Mouse (Mus musculus) midbrain, postnatal 0 days (tissue): ENCODE data around the gene Katnal1. TPM values are rescaled to one million over a fixed set of nuclear protein-coding genes. Genes with fewer than 3 reads are reported as not detected.

ENCODE experiments used
- ATAC-seq: fragments of 200-750 bp; cut with Nextera tagmentation; 2 replicates; pipeline ENCODE4 v1.8.0; 2017; ENCODE audit warnings: moderate number of reproducible peaks, mild to moderate bottlenecking, moderate TSS enrichment, moderate library complexity; ENCODE audit not compliant: low FRiP score
- DNase-seq: peaks from one replicate; pipeline ENCODE4 v3.0.0-alpha.2; 2015; ENCODE audit warnings: low spot score
- H3K27ac ChIP-seq: fragments of 300-500 bp; sonication (generic); 2 replicates; pipeline ENCODE4 v1.5.1; 2014; ENCODE audit warnings: low read depth, mild to moderate bottlenecking, low read length, mixed read lengths
- H3K27me3 ChIP-seq: fragments of 300-500 bp; sonication (generic); 2 replicates; pipeline ENCODE4 v1.6.1; 2014; ENCODE audit warnings: low read length, control low read depth, mixed read lengths; ENCODE audit not compliant: insufficient read depth
- H3K36me3 ChIP-seq: fragments of 300-500 bp; sonication (generic); 2 replicates; pipeline ENCODE4 v1.6.1; 2014; ENCODE audit warnings: low read length, control low read depth, mixed read lengths; ENCODE audit not compliant: insufficient read depth
- H3K4me1 ChIP-seq: fragments of 300-500 bp; sonication (generic); 2 replicates; pipeline ENCODE4 v1.6.1; 2014; ENCODE audit warnings: mild to moderate bottlenecking, control low read depth, antibody characterized with exemption, low read length, mixed read lengths; ENCODE audit not compliant: insufficient read depth
- H3K4me2 ChIP-seq: fragments of 300-500 bp; sonication (generic); 2 replicates; pipeline ENCODE4 v1.6.1; 2014; ENCODE audit warnings: low read depth, mild to moderate bottlenecking, low read length, mixed read lengths; ENCODE audit not compliant: poor library complexity, severe bottlenecking
- H3K4me3 ChIP-seq: fragments of 300-500 bp; sonication (generic); 2 replicates; pipeline ENCODE4 v1.5.1; 2014; ENCODE audit warnings: low read depth, mild to moderate bottlenecking, low read length, moderate library complexity
- H3K9ac ChIP-seq: fragments of 300-500 bp; sonication (generic); replicated peaks from 2 replicates; pipeline ENCODE4 v1.6.1; 2014; ENCODE audit warnings: mild to moderate bottlenecking, low read length, moderate library complexity, mixed read lengths; ENCODE audit not compliant: poor library complexity, severe bottlenecking
- H3K9me3 ChIP-seq: fragments of 300-500 bp; sonication (generic); 2 replicates; pipeline ENCODE4 v1.6.1; 2016; ENCODE audit warnings: low read length, control low read depth
- CTCF ChIP-seq: IDR thresholded peaks from 2 replicates; pipeline ENCODE4 v1.5.1; 2016; ENCODE audit warnings: antibody characterized with exemption, mild to moderate bottlenecking
- WGBS: fragments of 180-500 bp; shearing (Covaris S2); extraction: QIAGEN DNeasy Blood & Tissue Kit; methylation state at CpG from one replicate; pipeline ENCODE4 v1.1.7; 2014; 5-methylcytosine and 5-hydroxymethylcytosine counted together
- polyA plus RNA-seq: library from polyadenylated mRNA; unstranded; fragments of >200 nt; fragmentation: Nextera tagmentation; extraction: Ambion mirVana; gene quantifications from 2 replicates; pipeline ENCODE4 v1.2.1, GENCODE M21; 2015
- total RNA-seq: library from RNA; depleted of rRNA; stranded (reverse); fragments of >200 nt; gene quantifications from 2 replicates; pipeline ENCODE4 v1.2.3, GENCODE M21; 2014; rRNA removed

The Katnal1 gene
- total RNA-seq: 38.0 and 51.1 TPM in 2 replicates
- 23.6 and 31.4 TPM in 2 replicates for polyA plus RNA-seq

DNA sequence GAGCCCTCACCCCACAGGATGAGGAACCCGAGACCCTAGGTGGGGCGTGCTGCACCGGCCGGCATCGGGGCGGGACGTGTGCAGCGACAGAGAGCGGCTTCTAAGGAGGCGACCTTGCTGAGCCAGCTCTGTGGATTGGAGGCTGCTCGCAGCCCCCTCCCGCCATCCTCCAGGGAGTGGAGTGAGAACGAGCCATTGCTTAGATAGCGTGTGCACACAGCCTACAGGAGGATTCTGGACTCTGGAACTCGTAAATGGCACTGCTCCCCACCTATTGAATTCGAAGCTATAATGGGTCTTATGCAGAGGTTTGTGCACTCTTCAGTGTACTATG is at the start of gene Katnal1:
TSS of gene Katnal1 (minus strand) at position 205 of the 334 bp plus-strand sequence.
- Histone ChIP-seq H3K27me3 (no peaks in the 10 kb centered on the region), H3K27ac (peak within 1 kb of the TSS; percentile 99), H3K9ac (peak within 1 kb of the TSS; percentile 87), H3K4me2 (peak within 1 kb of the TSS; percentile 52), H3K4me3 (peak within 1 kb of the TSS; percentile 74), H3K9me3 (no peaks in the 10 kb centered on the region), H3K36me3 (0 out of 2 replicates have a peak, but pooled peaks cover 3% of the 10 kb centered on the region), H3K4me1 (no peaks in the 10 kb centered on the region)
- 0 out of 2 replicates have a peak, but pooled peaks have one; percentile 1 for TF ChIP-seq CTCF
- DNase-seq (no peak), ATAC-seq (no peak; the same call in 1 of the 2 replicates)
- under 1% methylated on average over 16 of the region's 16 CpGs for WGBS

DNA sequence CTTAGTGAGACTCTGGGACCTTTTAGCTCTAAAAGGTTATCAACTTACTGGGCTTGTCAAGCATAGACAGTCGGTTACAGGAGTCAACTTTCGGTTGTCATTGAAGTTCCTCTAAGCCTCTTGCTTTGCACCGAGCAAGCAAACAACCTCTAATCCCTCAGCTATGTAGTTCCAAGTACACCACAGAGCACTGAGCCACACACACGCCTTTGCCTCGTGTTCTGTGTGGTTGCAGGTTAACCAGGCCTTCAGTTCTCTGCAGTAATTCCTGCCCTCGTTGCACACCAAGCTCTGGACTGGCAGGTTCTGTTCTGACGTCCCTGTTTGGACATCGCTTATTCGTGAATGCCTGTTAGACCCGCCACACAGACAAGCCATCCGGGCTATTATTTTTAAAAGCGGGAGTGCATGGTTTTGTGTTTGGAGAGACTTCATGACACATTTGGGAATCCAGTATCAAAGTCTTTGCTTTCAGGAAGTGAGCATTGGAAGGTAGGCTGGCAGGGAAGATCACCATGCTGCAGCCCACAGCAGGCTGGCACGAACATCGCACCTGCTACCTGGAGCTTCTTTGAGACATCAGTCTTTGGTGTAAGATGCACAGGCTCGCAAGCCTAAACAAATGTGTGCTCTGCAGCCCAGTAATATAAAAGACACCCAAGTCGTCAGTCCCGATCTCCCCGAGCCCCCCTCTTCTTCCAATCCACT is 49.5 kb upstream of the Katnal1 start:
- no peaks in the 10 kb centered on the region; the same call in 1 of the 2 replicates for H3K4me1 ChIP-seq
- DNase-seq (no peak), ATAC-seq (no peak)
- 62% methylated on average over 18 of the region's 18 CpGs for WGBS
- TF ChIP-seq CTCF: no peak
- H3K9ac ChIP-seq: no peak overlapping the region
- no peaks in the 10 kb centered on the region for H3K36me3 ChIP-seq
- H3K27ac ChIP-seq: no peak overlapping the region
- no peak overlapping the region for H3K4me3 ChIP-seq
- H3K27me3 ChIP-seq: no peaks in the 10 kb centered on the region
- no peak overlapping the region for H3K4me2 ChIP-seq
- no peaks in the 10 kb centered on the region for H3K9me3 ChIP-seq

DNA sequence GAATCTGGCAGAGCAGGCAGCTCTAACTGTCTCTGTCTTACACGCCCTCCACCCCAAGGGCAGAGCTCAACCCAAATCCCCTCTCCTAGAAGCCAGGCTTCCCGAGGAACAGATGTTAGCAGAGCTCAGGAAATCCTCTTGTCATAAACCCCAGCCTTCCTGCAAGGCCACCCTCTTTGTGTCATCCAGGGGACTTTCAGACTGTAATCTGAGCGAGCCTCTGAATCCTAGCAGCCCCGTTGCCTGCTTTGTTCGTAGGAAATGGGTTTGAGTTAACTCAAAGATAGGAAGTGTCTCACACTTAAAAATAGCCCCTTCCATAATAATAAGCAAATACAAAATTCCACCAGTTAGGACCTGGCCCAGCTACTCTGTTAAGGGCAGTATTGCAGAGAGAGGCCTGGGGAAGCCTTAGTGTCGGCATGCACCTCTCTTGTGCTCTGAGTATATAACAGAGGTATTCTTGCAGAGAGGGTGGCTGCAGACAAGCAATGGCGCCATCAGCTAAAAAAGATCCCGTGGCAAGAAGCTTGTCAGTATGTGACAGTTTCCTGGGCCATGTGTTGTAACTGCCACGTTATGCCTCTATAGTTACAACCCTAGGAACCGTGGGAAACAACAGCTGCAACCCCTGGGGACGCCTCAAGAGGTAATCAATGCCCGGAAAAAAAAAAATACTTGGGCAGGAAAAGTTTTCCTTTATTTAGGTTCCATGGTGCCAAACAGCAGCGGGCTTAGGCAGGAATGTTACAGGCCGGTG is 48.8 kb upstream of the Katnal1 start:
- H3K4me2 ChIP-seq: no peak overlapping the region
- 0 out of 2 replicates have a peak overlapping the region, but pooled peaks have one; percentile 32 for H3K27ac ChIP-seq
- H3K9me3 ChIP-seq: no peaks in the 10 kb centered on the region
- no peak overlapping the region for H3K4me3 ChIP-seq
- H3K27me3 ChIP-seq: no peaks in the 10 kb centered on the region
- 30% methylated on average over 14 of the region's 14 CpGs for WGBS
- no peak for ATAC-seq
- no peak for TF ChIP-seq CTCF
- no peak overlapping the region for H3K9ac ChIP-seq
- DNase-seq: no peak
- no peaks in the 10 kb centered on the region for H3K36me3 ChIP-seq
- peaks cover 2% of the 10 kb centered on the region; the same call in 1 of the 2 replicates for H3K4me1 ChIP-seq

DNA sequence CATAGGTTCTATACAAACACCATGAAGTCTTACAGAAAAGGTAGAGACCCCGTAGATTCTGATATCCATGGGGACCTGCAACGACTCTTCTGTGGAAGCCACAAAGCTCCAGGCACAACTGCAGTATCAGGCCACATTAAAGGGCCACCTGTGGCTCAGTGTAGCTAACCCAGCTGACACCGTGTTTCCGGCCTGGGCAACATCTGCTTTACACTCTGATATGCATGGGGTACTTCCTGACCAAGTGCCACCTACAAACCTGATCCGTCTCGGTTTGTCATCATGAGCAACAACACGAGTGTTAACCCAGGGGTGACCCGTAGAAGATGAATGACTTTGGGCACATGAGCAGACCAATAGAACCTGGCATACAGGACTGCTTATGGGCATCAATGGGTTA is 47.8 kb upstream of the Katnal1 start:
- no peak overlapping the region for H3K27ac ChIP-seq
- 93% methylated on average over 8 of the region's 8 CpGs for WGBS
- no peaks in the 10 kb centered on the region for H3K27me3 ChIP-seq
- TF ChIP-seq CTCF: no peak
- ATAC-seq (no peak), DNase-seq (no peak)
- H3K9ac ChIP-seq: no peak overlapping the region
- peaks cover 2% of the 10 kb centered on the region; the same call in 1 of the 2 replicates for H3K4me1 ChIP-seq
- no peaks in the 10 kb centered on the region for H3K9me3 ChIP-seq
- H3K36me3 ChIP-seq: no peaks in the 10 kb centered on the region
- no peak overlapping the region for H3K4me2 ChIP-seq
- no peak overlapping the region for H3K4me3 ChIP-seq

DNA sequence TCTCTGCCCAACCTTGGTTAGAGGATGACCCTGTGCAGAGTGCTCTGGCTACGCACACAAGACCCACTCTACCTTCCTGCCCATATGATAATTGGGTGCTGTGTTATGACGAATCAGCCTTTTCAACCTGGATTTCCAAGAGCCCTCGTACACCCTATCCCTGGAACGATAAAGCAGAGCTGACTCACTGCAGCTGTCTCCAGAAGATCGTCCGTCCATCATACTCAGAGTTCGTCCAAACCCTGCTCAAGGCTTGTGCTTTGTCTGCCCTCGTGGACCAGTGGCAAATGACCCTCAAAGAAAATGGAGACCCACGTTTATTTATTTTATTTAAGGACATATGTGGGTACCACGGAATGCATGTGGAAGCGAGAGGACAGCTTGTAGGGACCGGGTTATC is 45.9 kb upstream of the Katnal1 start:
- H3K4me1 ChIP-seq: peaks cover 2% of the 10 kb centered on the region; the same call in 1 of the 2 replicates
- DNase-seq: no peak
- no peak overlapping the region for H3K27ac ChIP-seq
- no peak overlapping the region for H3K9ac ChIP-seq
- H3K9me3 ChIP-seq: no peaks in the 10 kb centered on the region
- TF ChIP-seq CTCF: no peak
- no peaks in the 10 kb centered on the region for H3K36me3 ChIP-seq
- no peak for ATAC-seq
- H3K4me2 ChIP-seq: no peak overlapping the region
- H3K4me3 ChIP-seq: no peak overlapping the region
- WGBS: 94% methylated on average over 12 of the region's 12 CpGs
- H3K27me3 ChIP-seq: no peaks in the 10 kb centered on the region
